Mouse (Mus musculus) forebrain, embryonic 10.5 days (tissue): Measurements from ENCODE around the gene Agfg1. TPM values are rescaled to one million over a fixed set of nuclear protein-coding genes. Genes with fewer than 3 reads are reported as not detected.
A peak's percentile ranks its signal among the peaks of the same experiment; 100 is the strongest.

Experiments used
- DNase-seq: peaks from one replicate; pipeline ENCODE4 v3.0.0-alpha.2; 2017; ENCODE audit warnings: low spot score; ENCODE audit errors: extremely low spot score
- H3K27ac ChIP-seq: fragments of 300-500 bp; sonication (generic); 2 replicates; pipeline ENCODE4 v1.5.1; 2016; ENCODE audit warnings: mild to moderate bottlenecking
- H3K27me3 ChIP-seq: fragments of 300-500 bp; sonication (generic); 2 replicates; pipeline ENCODE4 v1.6.1; 2016; ENCODE audit warnings: mild to moderate bottlenecking; ENCODE audit not compliant: poor library complexity, severe bottlenecking
- H3K36me3 ChIP-seq: fragments of 300-500 bp; sonication (generic); replicated peaks from 2 replicates; pipeline ENCODE4 v1.6.1; 2016; ENCODE audit warnings: mild to moderate bottlenecking, moderate library complexity
- H3K4me1 ChIP-seq: fragments of 300-500 bp; sonication (generic); 2 replicates; pipeline ENCODE4 v1.6.1; 2016
- H3K4me3 ChIP-seq: fragments of 300-500 bp; sonication (generic); 2 replicates; pipeline ENCODE4 v1.5.1; 2016; ENCODE audit warnings: mild to moderate bottlenecking, moderate library complexity
- H3K9me3 ChIP-seq: fragments of 300-500 bp; sonication (generic); 2 replicates; pipeline ENCODE4 v1.6.1; 2016; ENCODE audit warnings: mild to moderate bottlenecking, moderate library complexity
- WGBS: fragments of 180-500 bp; shearing (Covaris S2); methylation state at CpG from one replicate; pipeline ENCODE4 v1.1.7; 2016; 5-methylcytosine and 5-hydroxymethylcytosine counted together
- polyA plus RNA-seq: library from polyadenylated mRNA; unstranded; fragments of >200 nt; fragmentation: Nextera tagmentation; extraction: Ambion mirVana; gene quantifications from 2 replicates; pipeline ENCODE4 v1.2.1, GENCODE M21; 2016

Gene Agfg1
- 30.2 and 32.9 TPM in 2 replicates for polyA plus RNA-seq

GRCm38 (mm10) chr1:82839296-82839613 lies at the start of gene Agfg1:
Gene Agfg1, plus strand, starts transcription at chr1:82839483.
- Histone ChIP-seq H3K9me3 (no peaks in the 10 kb centered on the region), H3K36me3 (peaks cover 22% of the 10 kb centered on the region), H3K4me1 (peaks cover 19% of the 10 kb centered on the region), H3K27me3 (no peaks in the 10 kb centered on the region), H3K4me3 (peak within 1 kb of the TSS; percentile 100), H3K27ac (peak within 1 kb of the TSS; percentile 96)
- peak; percentile 92 for DNase-seq
- 0% methylated on average over 34 of the region's 34 CpGs for WGBS

- no peak overlapping the region for H3K4me3 ChIP-seq
- H3K27ac ChIP-seq: no peak overlapping the region
- H3K36me3 ChIP-seq: no peaks in the 10 kb centered on the region
- no peaks in the 10 kb centered on the region for H3K27me3 ChIP-seq
- DNase-seq: no peak
- H3K9me3 ChIP-seq: no peaks in the 10 kb centered on the region
- H3K4me1 ChIP-seq: no peaks in the 10 kb centered on the region
- 89% methylated on average over 11 of the region's 11 CpGs for WGBS
These were observed 48.2 kb upstream of the Agfg1 start for GRCm38 (mm10) chr1:82791105-82791504.

GRCm38 (mm10) chr1:82792238-82792637 lies 47.0 kb upstream of the Agfg1 start:
- Histone ChIP-seq H3K36me3 (no peaks in the 10 kb centered on the region), H3K27ac (no peak overlapping the region), H3K4me3 (no peak overlapping the region), H3K4me1 (no peaks in the 10 kb centered on the region), H3K27me3 (no peaks in the 10 kb centered on the region), H3K9me3 (no peaks in the 10 kb centered on the region)
- WGBS: 90% methylated on average over 6 of the region's 6 CpGs
- DNase-seq: no peak

GRCm38 (mm10) chr1:82793110-82793509 lies 46.2 kb upstream of the Agfg1 start:
- Histone ChIP-seq H3K4me3 (no peak overlapping the region), H3K27ac (no peak overlapping the region), H3K4me1 (no peaks in the 10 kb centered on the region), H3K36me3 (no peaks in the 10 kb centered on the region), H3K27me3 (no peaks in the 10 kb centered on the region), H3K9me3 (no peaks in the 10 kb centered on the region)
- 88% methylated on average over 3 of the region's 3 CpGs for WGBS
- DNase-seq: no peak

GRCm38 (mm10) chr1:82793986-82794385 lies 45.3 kb upstream of the Agfg1 start:
- no peak for DNase-seq
- H3K36me3 ChIP-seq: no peaks in the 10 kb centered on the region
- no peaks in the 10 kb centered on the region for H3K4me1 ChIP-seq
- H3K9me3 ChIP-seq: no peaks in the 10 kb centered on the region
- no peak overlapping the region for H3K27ac ChIP-seq
- WGBS: 57% methylated on average over 4 of the region's 4 CpGs
- H3K27me3 ChIP-seq: no peaks in the 10 kb centered on the region
- no peak overlapping the region for H3K4me3 ChIP-seq

- DNase-seq: no peak
- 85% methylated on average over 2 of the region's 2 CpGs for WGBS
- no peaks in the 10 kb centered on the region for H3K4me1 ChIP-seq
- H3K9me3 ChIP-seq: no peaks in the 10 kb centered on the region
- no peaks in the 10 kb centered on the region for H3K36me3 ChIP-seq
- H3K4me3 ChIP-seq: no peak overlapping the region
- H3K27ac ChIP-seq: no peak overlapping the region
- H3K27me3 ChIP-seq: no peaks in the 10 kb centered on the region
These were observed 44.1 kb upstream of the Agfg1 start for GRCm38 (mm10) chr1:82795211-82795610.

- Histone ChIP-seq H3K27ac (no peak overlapping the region), H3K9me3 (no peaks in the 10 kb centered on the region), H3K4me3 (no peak overlapping the region), H3K27me3 (no peaks in the 10 kb centered on the region), H3K4me1 (no peaks in the 10 kb centered on the region), H3K36me3 (no peaks in the 10 kb centered on the region)
- WGBS: 84% methylated on average over 18 of the region's 18 CpGs
- DNase-seq: no peak
These were observed 43.4 kb upstream of the Agfg1 start for GRCm38 (mm10) chr1:82795702-82796443.

GRCm38 (mm10) chr1:82797088-82797487 lies 42.2 kb upstream of the Agfg1 start:
- Histone ChIP-seq H3K9me3 (no peaks in the 10 kb centered on the region), H3K4me3 (no peak overlapping the region), H3K36me3 (no peaks in the 10 kb centered on the region), H3K27me3 (no peaks in the 10 kb centered on the region), H3K4me1 (no peaks in the 10 kb centered on the region), H3K27ac (no peak overlapping the region)
- 96% methylated on average over 4 of the region's 4 CpGs for WGBS
- no peak for DNase-seq

- DNase-seq: no peak
- Histone ChIP-seq H3K36me3 (no peaks in the 10 kb centered on the region), H3K4me3 (no peak overlapping the region), H3K9me3 (no peaks in the 10 kb centered on the region), H3K4me1 (no peaks in the 10 kb centered on the region), H3K27ac (no peak overlapping the region), H3K27me3 (no peaks in the 10 kb centered on the region)
- WGBS: 87% methylated on average over 5 of the region's 5 CpGs
These were observed 41.0 kb upstream of the Agfg1 start for GRCm38 (mm10) chr1:82798304-82798703.

GRCm38 (mm10) chr1:82798922-82799321 lies 40.4 kb upstream of the Agfg1 start:
- H3K27me3 ChIP-seq: no peaks in the 10 kb centered on the region
- 87% methylated on average over 4 of the region's 4 CpGs for WGBS

GRCm38 (mm10) chr1:82801105-82801783 lies 38.0 kb upstream of the Agfg1 start:
- H3K27ac ChIP-seq: no peak overlapping the region
- no peak for DNase-seq
- H3K4me3 ChIP-seq: no peak overlapping the region
- H3K36me3 ChIP-seq: no peaks in the 10 kb centered on the region
- no peaks in the 10 kb centered on the region for H3K9me3 ChIP-seq
- WGBS: 92% methylated on average over 12 of the region's 12 CpGs
- H3K27me3 ChIP-seq: no peaks in the 10 kb centered on the region
- no peaks in the 10 kb centered on the region for H3K4me1 ChIP-seq

More at GRCm38 (mm10) chr1:82798922-82799321, 40.4 kb upstream of the Agfg1 start:
- no peak for DNase-seq
- Histone ChIP-seq H3K4me1 (no peaks in the 10 kb centered on the region), H3K27ac (no peak overlapping the region), H3K4me3 (no peak overlapping the region), H3K9me3 (no peaks in the 10 kb centered on the region), H3K36me3 (no peaks in the 10 kb centered on the region)

- Histone ChIP-seq H3K4me1 (no peaks in the 10 kb centered on the region), H3K9me3 (no peaks in the 10 kb centered on the region), H3K27me3 (no peaks in the 10 kb centered on the region), H3K27ac (no peak overlapping the region), H3K36me3 (no peaks in the 10 kb centered on the region), H3K4me3 (no peak overlapping the region)
- no peak for DNase-seq
- WGBS: 74% methylated on average over 7 of the region's 7 CpGs
These were observed 35.7 kb upstream of the Agfg1 start for GRCm38 (mm10) chr1:82803608-82804007.

- no peaks in the 10 kb centered on the region for H3K9me3 ChIP-seq
- H3K27ac ChIP-seq: no peak overlapping the region
- no peaks in the 10 kb centered on the region for H3K27me3 ChIP-seq
- no peaks in the 10 kb centered on the region for H3K36me3 ChIP-seq
- DNase-seq: no peak
- H3K4me3 ChIP-seq: no peak overlapping the region
- no peaks in the 10 kb centered on the region for H3K4me1 ChIP-seq
- 91% methylated on average over 1 of the region's 1 CpGs for WGBS
These were observed 35.2 kb upstream of the Agfg1 start for GRCm38 (mm10) chr1:82804059-82804458.
